Mouse (Mus musculus) cortical plate, adult 2 months (tissue): ENCODE measurements around the gene Mgmt.

ENCODE experiments used
- CTCF ChIP-seq: fragments of 200-500 bp; IDR thresholded peaks from 2 replicates; pipeline ENCODE4 v1.5.1; 2011; ENCODE audit warnings: mild to moderate bottlenecking, control low read depth, low read length; ENCODE audit not compliant: insufficient read depth; ENCODE audit errors: extremely low read depth
- POLR2A ChIP-seq: fragments of 200-500 bp; IDR thresholded peaks from 2 replicates; pipeline ENCODE4 v1.6.1; 2011; ENCODE audit warnings: mild to moderate bottlenecking, low read length, control low read depth; ENCODE audit not compliant: insufficient read depth; ENCODE audit errors: extremely low read depth

GRCm38 (mm10) chr7:136972361-136972760 lies 77.9 kb downstream of the Mgmt start:
- TF ChIP-seq POLR2A (no peak), CTCF (no peak)
